Mouse (Mus musculus): Measurements from ENCODE around the gene Mgat5b. TPM values are rescaled to one million over a fixed set of nuclear protein-coding genes. Genes with fewer than 3 reads are reported as not detected.

Mgat5b gene
- polyA plus RNA-seq, 1 experiment from 2014 or later, result 24.5 TPM

DNA sequence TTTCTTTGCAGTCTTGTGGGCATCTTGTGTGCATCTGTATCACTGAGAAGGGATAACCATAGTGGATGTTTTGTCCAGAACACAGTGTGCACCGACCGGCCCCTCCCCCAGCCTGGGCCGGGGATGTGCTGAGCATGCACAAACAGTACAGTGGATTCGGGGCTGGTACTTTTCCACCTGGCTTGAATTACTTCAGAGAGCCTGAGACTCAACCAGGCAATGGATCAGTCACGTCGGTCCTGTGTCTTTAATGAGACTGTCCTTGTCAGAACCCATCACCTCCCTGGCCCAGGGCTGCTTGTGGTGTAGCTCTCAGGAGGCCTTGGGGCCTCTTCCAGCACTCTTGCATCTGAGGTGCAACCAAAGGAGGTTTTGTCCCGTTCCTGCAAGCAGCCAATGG is 46.4 kb downstream of the Mgat5b start:
- no peak overlapping the region for H3K4me2 ChIP-seq
- no peak for ATAC-seq (ENCODE audit: low FRiP score)
- 57% methylated on average over 7 of the region's 7 CpGs for WGBS
- H3K36me3 ChIP-seq, result peaks cover 57% of the 10 kb centered on the region
- peaks cover 53% of the 10 kb centered on the region for H3K4me1 ChIP-seq (replicated peaks)
- no peaks in the 10 kb centered on the region for H3K27me3 ChIP-seq
- H3K27ac ChIP-seq, result peak overlapping the region; percentile 73
- no peak overlapping the region for H3K4me3 ChIP-seq
- no peaks in the 10 kb centered on the region for H3K9me3 ChIP-seq
- peak overlapping the region; percentile 35 for H3K9ac ChIP-seq

DNA sequence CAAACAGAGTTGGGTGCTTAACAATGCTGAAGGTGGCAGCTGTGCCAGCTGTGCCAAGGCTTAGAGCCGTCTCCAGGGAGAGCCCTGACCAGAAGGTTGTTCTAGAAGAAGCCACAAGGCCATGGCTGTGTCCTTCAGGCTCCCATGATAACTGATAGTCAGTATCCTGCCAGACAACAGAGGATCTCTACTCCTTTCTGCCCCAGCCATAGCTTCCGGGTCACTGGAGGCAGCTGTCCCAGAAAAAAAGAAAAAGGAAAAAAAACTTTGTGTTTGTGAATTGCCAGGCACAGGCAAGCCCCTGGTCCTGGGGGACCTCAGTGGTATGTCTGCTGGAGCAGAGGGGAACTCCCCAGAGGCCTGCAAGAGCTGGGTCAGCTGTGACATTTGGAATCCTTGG is 47.3 kb downstream of the Mgat5b start:
- H3K4me1 ChIP-seq (replicated peaks), result peaks cover 45% of the 10 kb centered on the region
- ATAC-seq (ENCODE audit: low FRiP score), result no peak
- 62% methylated on average over 2 of the region's 2 CpGs for WGBS
- H3K4me2 ChIP-seq, result no peak overlapping the region
- H3K9ac ChIP-seq, result 0 out of 2 replicates have a peak overlapping the region, but pooled peaks have one; percentile 35
- no peaks in the 10 kb centered on the region for H3K9me3 ChIP-seq
- no peak overlapping the region for H3K4me3 ChIP-seq
- no peaks in the 10 kb centered on the region for H3K27me3 ChIP-seq
- peaks cover 61% of the 10 kb centered on the region for H3K36me3 ChIP-seq
- peak overlapping the region; percentile 73; the same call in 1 of the 2 replicates for H3K27ac ChIP-seq

GRCm38 (mm10) chr11:116968586-116968985 is 49.9 kb downstream of the Mgat5b start:
- 88% methylated on average over 9 of the region's 9 CpGs for WGBS
- no peak overlapping the region for H3K4me2 ChIP-seq
- peaks cover 59% of the 10 kb centered on the region for H3K4me1 ChIP-seq (replicated peaks)
- H3K9me3 ChIP-seq, result no peaks in the 10 kb centered on the region
- H3K36me3 ChIP-seq, result peaks cover 56% of the 10 kb centered on the region
- H3K4me3 ChIP-seq, result no peak overlapping the region
- ATAC-seq (ENCODE audit: low FRiP score), result no peak
- no peak overlapping the region for H3K9ac ChIP-seq
- H3K27me3 ChIP-seq, result no peaks in the 10 kb centered on the region
- peak overlapping the region; percentile 73; the same call in 1 of the 2 replicates for H3K27ac ChIP-seq

- Histone ChIP-seq H3K4me3 (no peak overlapping the region), H3K9me3 (no peaks in the 10 kb centered on the region), H3K36me3 (peaks cover 56% of the 10 kb centered on the region), H3K9ac (no peak overlapping the region), H3K4me2 (no peak overlapping the region), H3K4me1 (replicated peaks) (peaks cover 62% of the 10 kb centered on the region), H3K27me3 (no peaks in the 10 kb centered on the region), H3K27ac (peak overlapping the region; percentile 32; the same call in 1 of the 2 replicates)
- 64% methylated on average over 11 of the region's 11 CpGs for WGBS
- no peak for ATAC-seq (ENCODE audit: low FRiP score)
These were observed 50.8 kb downstream of the Mgat5b start for GRCm38 (mm10) chr11:116969498-116969897.

GRCm38 (mm10) chr11:116970847-116971246 is 52.2 kb downstream of the Mgat5b start:
- Histone ChIP-seq H3K4me3 (no peak overlapping the region), H3K27ac (no peak overlapping the region), H3K4me1 (replicated peaks) (peaks cover 54% of the 10 kb centered on the region), H3K9ac (0 out of 2 replicates have a peak overlapping the region, but pooled peaks have one; percentile 5), H3K4me2 (no peak overlapping the region), H3K9me3 (no peaks in the 10 kb centered on the region), H3K27me3 (no peaks in the 10 kb centered on the region), H3K36me3 (peaks cover 65% of the 10 kb centered on the region)
- 36% methylated on average over 4 of the region's 4 CpGs for WGBS
- ATAC-seq (ENCODE audit: low FRiP score), result no peak

GRCm38 (mm10) chr11:116972828-116973227 is 54.2 kb downstream of the Mgat5b start:
- H3K27ac ChIP-seq, result peak overlapping the region; percentile 59

GRCm38 (mm10) chr11:116973508-116973907 is 54.8 kb downstream of the Mgat5b start:
- ATAC-seq (ENCODE audit: low FRiP score), result no peak
- H3K4me1 ChIP-seq (replicated peaks), result peaks cover 43% of the 10 kb centered on the region
- no peaks in the 10 kb centered on the region for H3K27me3 ChIP-seq
- peaks cover 64% of the 10 kb centered on the region for H3K36me3 ChIP-seq
- H3K4me2 ChIP-seq, result no peak overlapping the region
- H3K9me3 ChIP-seq, result no peaks in the 10 kb centered on the region
- peak overlapping the region; percentile 59 for H3K27ac ChIP-seq
- 82% methylated on average over 9 of the region's 9 CpGs for WGBS
- H3K4me3 ChIP-seq, result no peak overlapping the region
- no peak overlapping the region for H3K9ac ChIP-seq

More at GRCm38 (mm10) chr11:116972828-116973227, 54.2 kb downstream of the Mgat5b start:
- H3K4me3 ChIP-seq, result no peak overlapping the region
- no peaks in the 10 kb centered on the region for H3K9me3 ChIP-seq
- WGBS, result 37% methylated on average over 4 of the region's 4 CpGs
- no peaks in the 10 kb centered on the region for H3K27me3 ChIP-seq
- ATAC-seq (ENCODE audit: low FRiP score), result no peak
- peaks cover 64% of the 10 kb centered on the region for H3K36me3 ChIP-seq
- H3K4me2 ChIP-seq, result no peak overlapping the region
- H3K9ac ChIP-seq, result peak overlapping the region; percentile 29; the same call in 1 of the 2 replicates
- H3K4me1 ChIP-seq (replicated peaks), result peaks cover 48% of the 10 kb centered on the region

GRCm38 (mm10) chr11:116974341-116974740 is 55.7 kb downstream of the Mgat5b start:
- 84% methylated on average over 7 of the region's 7 CpGs for WGBS
- Histone ChIP-seq H3K9me3 (no peaks in the 10 kb centered on the region), H3K4me3 (no peak overlapping the region), H3K9ac (no peak overlapping the region), H3K36me3 (peaks cover 64% of the 10 kb centered on the region), H3K4me1 (replicated peaks) (peaks cover 42% of the 10 kb centered on the region), H3K27me3 (no peaks in the 10 kb centered on the region), H3K27ac (peak overlapping the region; percentile 55; the same call in 1 of the 2 replicates), H3K4me2 (no peak overlapping the region)
- ATAC-seq (ENCODE audit: low FRiP score), result no peak

- Histone ChIP-seq H3K9ac (no peak overlapping the region), H3K4me1 (replicated peaks) (peaks cover 23% of the 10 kb centered on the region), H3K4me2 (no peak overlapping the region), H3K36me3 (peaks cover 74% of the 10 kb centered on the region), H3K27me3 (no peaks in the 10 kb centered on the region), H3K27ac (peak overlapping the region; percentile 81), H3K4me3 (no peak overlapping the region), H3K9me3 (no peaks in the 10 kb centered on the region)
- 40% methylated on average over 5 of the region's 5 CpGs for WGBS
- ATAC-seq (ENCODE audit: low FRiP score), result peak; percentile 29; the same call in 1 of the 2 replicates
These were observed 61.6 kb downstream of the Mgat5b start for GRCm38 (mm10) chr11:116980313-116980712.

- 52% methylated on average over 4 of the region's 4 CpGs for WGBS
- H3K36me3 ChIP-seq, result peaks cover 79% of the 10 kb centered on the region
- no peak for ATAC-seq (ENCODE audit: low FRiP score)
- H3K9ac ChIP-seq, result no peak overlapping the region
- H3K4me2 ChIP-seq, result no peak overlapping the region
- no peaks in the 10 kb centered on the region for H3K27me3 ChIP-seq
- H3K4me3 ChIP-seq, result no peak overlapping the region
- H3K27ac ChIP-seq, result no peak overlapping the region
- H3K9me3 ChIP-seq, result no peaks in the 10 kb centered on the region
- peaks cover 21% of the 10 kb centered on the region for H3K4me1 ChIP-seq (replicated peaks)
These were observed 63.9 kb downstream of the Mgat5b start for GRCm38 (mm10) chr11:116982543-116982942.

DNA sequence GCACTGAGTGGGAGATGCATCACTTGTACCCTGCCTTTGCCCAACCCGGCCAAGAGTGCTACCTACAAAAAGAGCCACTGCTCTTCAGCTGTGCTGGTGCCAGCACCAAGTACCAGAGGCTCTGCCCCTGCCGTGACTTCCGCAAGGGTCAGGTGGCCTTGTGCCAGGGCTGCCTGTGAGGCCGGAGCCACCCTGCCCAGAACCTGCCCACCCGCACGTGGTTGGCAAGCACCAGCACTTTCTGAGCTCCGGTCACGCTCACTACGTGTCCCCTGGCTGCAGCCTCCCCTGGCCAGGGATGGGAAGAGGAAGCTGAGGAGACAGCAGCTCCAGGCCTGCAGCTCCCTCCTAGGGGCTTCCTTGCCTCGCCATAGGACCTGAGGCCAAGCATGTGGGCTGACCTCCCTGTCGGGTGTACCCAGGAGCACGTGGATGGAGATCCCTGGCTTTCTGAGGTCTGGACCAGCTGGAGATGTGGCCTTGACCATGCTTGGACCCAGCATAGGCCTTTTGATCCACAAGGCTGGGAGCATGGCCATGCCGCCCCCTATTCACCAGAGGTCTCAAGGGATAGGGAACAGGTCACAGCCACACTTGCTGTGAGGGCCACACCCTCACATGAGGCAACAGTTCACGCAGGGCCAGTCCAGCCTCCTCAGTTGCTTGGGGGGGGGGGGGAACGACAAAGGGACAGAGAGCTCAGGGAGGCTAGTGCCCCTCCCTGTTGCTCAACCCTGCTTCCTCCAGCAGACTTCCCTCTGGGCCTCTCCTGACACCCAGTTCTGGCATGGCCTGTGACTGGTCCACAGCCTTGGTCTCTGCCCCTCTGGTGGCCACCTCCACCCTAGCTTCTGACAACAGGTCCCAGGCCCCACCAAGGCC is 67.1 kb downstream of the Mgat5b start:
- 87% methylated on average over 15 of the region's 15 CpGs for WGBS
- Histone ChIP-seq H3K9ac (0 out of 2 replicates have a peak overlapping the region, but pooled peaks have one; percentile 35), H3K4me3 (no peak overlapping the region), H3K27me3 (no peaks in the 10 kb centered on the region), H3K4me2 (no peak overlapping the region), H3K9me3 (no peaks in the 10 kb centered on the region), H3K36me3 (peaks cover 55% of the 10 kb centered on the region), H3K27ac (peak overlapping the region; percentile 18; the same call in 1 of the 2 replicates), H3K4me1 (replicated peaks) (peaks cover 29% of the 10 kb centered on the region)
- ATAC-seq (ENCODE audit: low FRiP score), result no peak

GRCm38 (mm10) chr11:116988131-116988530 is 69.5 kb downstream of the Mgat5b start:
- peak; percentile 41; the same call in 1 of the 2 replicates for ATAC-seq (ENCODE audit: low FRiP score)
- H3K27ac ChIP-seq, result peak overlapping the region; percentile 74
- no peak overlapping the region for H3K9ac ChIP-seq
- H3K4me1 ChIP-seq (replicated peaks), result peaks cover 37% of the 10 kb centered on the region
- WGBS, result 38% methylated on average over 8 of the region's 8 CpGs
- no peak overlapping the region for H3K4me2 ChIP-seq
- H3K36me3 ChIP-seq, result peaks cover 37% of the 10 kb centered on the region
- H3K9me3 ChIP-seq, result no peaks in the 10 kb centered on the region
- 0 out of 2 replicates have a peak, but pooled peaks cover 4% of the 10 kb centered on the region for H3K27me3 ChIP-seq
- H3K4me3 ChIP-seq, result no peak overlapping the region

Measured in hindbrain, embryonic 13.5 days (tissue).